In genomic region chr13:43231965-43232860, GRCm38 (mm10) we compare ENCODE assay signal across 8 mouse cellular contexts.
DNase-seq lines count a peak whose midpoint lies in the region; ATAC-seq and TF ChIP-seq lines count a peak whose summit lies in the region.

No protein-coding gene starts in this region.

- H3K27me3 ChIP-seq in heart, embryonic 16.5 days (ENCODE audit: control insufficient read depth, insufficient read depth, low read length): no peaks in the 10 kb centered on the region
- H3K27me3 ChIP-seq in midbrain, postnatal 0 days (ENCODE audit: insufficient read depth, low read length): no peaks in the 10 kb centered on the region

- 16% methylated on average over 13 of the region's 13 CpGs for WGBS in heart, embryonic 16.5 days
- 12% methylated on average over 13 of the region's 13 CpGs for WGBS in large intestine, adult 2 months
- 49% methylated on average over 13 of the region's 13 CpGs for WGBS in midbrain, postnatal 0 days

- H3K9ac ChIP-seq in heart, embryonic 16.5 days (ENCODE audit: low read length): peak overlapping the region; percentile 23
- H3K9ac ChIP-seq in midbrain, postnatal 0 days (replicated peaks; ENCODE audit: low read length, poor library complexity, severe bottlenecking): no peak overlapping the region

- peak overlapping the region; percentile 96 for H3K27ac ChIP-seq in layer of hippocampus, adult 2 months
- peak overlapping the region; percentile 93 for H3K27ac ChIP-seq in heart, embryonic 16.5 days (ENCODE audit: low read length)
- H3K27ac ChIP-seq in midbrain, postnatal 0 days (ENCODE audit: low read depth, low read length): peak overlapping the region; percentile 43; the same call in 1 of the 2 replicates

- H3K9me3 ChIP-seq in heart, embryonic 16.5 days (replicated peaks; ENCODE audit: control insufficient read depth, low read length): no peaks in the 10 kb centered on the region
- H3K9me3 ChIP-seq in midbrain, postnatal 0 days (ENCODE audit: low read length): no peaks in the 10 kb centered on the region

- no peak overlapping the region for H3K4me3 ChIP-seq in layer of hippocampus, adult 2 months
- H3K4me3 ChIP-seq in heart, embryonic 16.5 days (ENCODE audit: low read length): no peak overlapping the region
- no peak overlapping the region for H3K4me3 ChIP-seq in midbrain, postnatal 0 days (ENCODE audit: low read depth, low read length)

- TF ChIP-seq CTCF in layer of hippocampus, adult 2 months (conservative IDR thresholded peaks at IDR 0.05): no peak
- no peak for TF ChIP-seq CTCF in midbrain, postnatal 0 days (IDR thresholded peaks at IDR 0.05)

- peak in 1 of 2 experiments; percentile 34 for DNase-seq in layer of hippocampus, adult 2 months (ENCODE audit: low spot score in 2 of 2)
- no peak for DNase-seq in layer of hippocampus, postnatal 10 days (ENCODE audit: low spot score in 2 of 2)
- peak; percentile 45 to 55 for DNase-seq in cerebellum, postnatal 36 days
- peak; percentile 48 for DNase-seq in large intestine, adult 2 months (ENCODE audit: low read depth, low spot score)
- DNase-seq in midbrain, postnatal 0 days (ENCODE audit: low spot score): peak; percentile 53
- DNase-seq in B cell, adult 2 months: no peak
- DNase-seq in thymus, postnatal 10 days (ENCODE audit: low spot score in 2 of 2): no peak

- H3K4me2 ChIP-seq in heart, embryonic 16.5 days (ENCODE audit: low read depth, low read length): peak overlapping the region; percentile 14
- no peak overlapping the region for H3K4me2 ChIP-seq in midbrain, postnatal 0 days (ENCODE audit: low read depth, low read length, poor library complexity, severe bottlenecking)

- H3K4me1 ChIP-seq in heart, embryonic 16.5 days (ENCODE audit: control insufficient read depth, insufficient read depth, low read length): peaks cover 90% of the 10 kb centered on the region
- peaks cover 9% of the 10 kb centered on the region; the same call in 1 of the 2 replicates for H3K4me1 ChIP-seq in midbrain, postnatal 0 days (ENCODE audit: insufficient read depth, low read length)

- peak; percentile 87 for ATAC-seq in heart, embryonic 16.5 days (replicated peaks; ENCODE audit: extremely low read depth, insufficient read depth, low FRiP score)
- ATAC-seq in midbrain, postnatal 0 days (ENCODE audit: low FRiP score): no peak

- no peaks in the 10 kb centered on the region for H3K36me3 ChIP-seq in heart, embryonic 16.5 days (ENCODE audit: control insufficient read depth, insufficient read depth)
- H3K36me3 ChIP-seq in midbrain, postnatal 0 days (ENCODE audit: insufficient read depth, low read length): no peaks in the 10 kb centered on the region

Comparison
In these comparisons a context has a peak if more than half of its experiments do, and no peak if none do; other contexts are left out.
1. DNase-seq: peak in cerebellum, postnatal 36 days (2 of 2), large intestine, adult 2 months (single experiment) and midbrain, postnatal 0 days (single experiment); none in layer of hippocampus, postnatal 10 days (0 of 2), B cell, adult 2 months (0 of 2) and thymus, postnatal 10 days (0 of 2).
2. H3K27ac ChIP-seq: peak in every context shown above with its lines; median percentile 96 in layer of hippocampus, adult 2 months; 93 in heart, embryonic 16.5 days; 43 in midbrain, postnatal 0 days.